Mouse (Mus musculus) liver, embryonic 14.5 days (tissue): Measurements from ENCODE around the gene Fgfr2.

Experiments
- CTCF ChIP-seq: IDR thresholded peaks from 2 replicates; pipeline ENCODE4 v1.5.1; 2016; ENCODE audit warnings: antibody characterized with exemption, low read depth, control low read depth
- EP300 ChIP-seq: IDR thresholded peaks from 2 replicates; pipeline ENCODE4 v1.6.1; 2016; ENCODE audit warnings: antibody characterized with exemption, low read depth

- no peak for TF ChIP-seq CTCF
- TF ChIP-seq EP300: no peak
Measured at GRCm38 (mm10) chr7:130378308-130378707, 2744.8 kb downstream of the Fgfr2 start.
